Mouse (Mus musculus) lung, adult 2 months (tissue): ENCODE results near the gene 1700012B09Rik.

Experiments used
- CTCF ChIP-seq: fragments of 200-500 bp; IDR thresholded peaks from 2 replicates; pipeline ENCODE4 v1.5.1; 2011; ENCODE audit warnings: mild to moderate bottlenecking, low read length, control low read depth; ENCODE audit not compliant: insufficient read depth
- POLR2A ChIP-seq: fragments of 200-500 bp; IDR thresholded peaks from 2 replicates; pipeline ENCODE4 v1.6.1; 2011; ENCODE audit warnings: low read depth, mild to moderate bottlenecking, control low read depth, low read length, borderline replicate concordance; ENCODE audit errors: extremely low read depth

DNA sequence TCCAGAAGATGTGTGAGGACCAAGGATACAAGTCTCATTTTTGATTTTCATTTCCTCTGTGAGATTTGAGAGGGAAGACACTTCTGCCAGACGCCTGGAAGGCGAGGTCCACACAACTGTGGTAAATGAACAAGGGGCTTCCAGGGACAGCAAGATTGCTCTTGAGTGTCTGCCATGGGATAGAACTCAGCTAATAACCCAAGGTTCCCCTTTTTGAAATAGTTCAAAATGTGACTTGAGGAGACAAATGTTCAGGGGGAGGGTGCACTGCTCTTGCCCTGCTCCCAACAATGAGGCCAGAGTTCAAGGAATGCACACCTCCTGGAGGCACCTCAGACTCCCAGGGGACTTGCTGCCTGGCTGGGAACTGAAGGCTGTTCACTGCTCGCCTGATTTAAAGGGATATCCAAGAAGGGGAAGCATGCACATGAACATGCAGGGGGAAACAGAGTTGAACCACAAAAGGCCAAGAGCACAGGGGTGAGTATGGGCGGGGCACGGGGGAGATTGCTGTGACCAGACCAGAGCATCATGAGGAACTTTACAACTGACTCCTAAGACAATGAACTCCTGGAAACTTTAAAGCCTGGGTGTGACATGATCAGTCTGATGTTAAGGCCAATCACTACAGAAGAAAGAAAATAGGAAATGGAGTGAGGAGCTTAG lies 45.9 kb downstream of the 1700012B09Rik start:
- TF ChIP-seq CTCF (no peak), POLR2A (no peak)
